Mouse (Mus musculus): Measurements from ENCODE around the gene Gm11027. TPM values are rescaled to one million over a fixed set of nuclear protein-coding genes. Genes with fewer than 3 reads are reported as not detected.

The Gm11027 gene
- polyA plus RNA-seq, 1 experiment from 2014 or later, result not detected

DNA sequence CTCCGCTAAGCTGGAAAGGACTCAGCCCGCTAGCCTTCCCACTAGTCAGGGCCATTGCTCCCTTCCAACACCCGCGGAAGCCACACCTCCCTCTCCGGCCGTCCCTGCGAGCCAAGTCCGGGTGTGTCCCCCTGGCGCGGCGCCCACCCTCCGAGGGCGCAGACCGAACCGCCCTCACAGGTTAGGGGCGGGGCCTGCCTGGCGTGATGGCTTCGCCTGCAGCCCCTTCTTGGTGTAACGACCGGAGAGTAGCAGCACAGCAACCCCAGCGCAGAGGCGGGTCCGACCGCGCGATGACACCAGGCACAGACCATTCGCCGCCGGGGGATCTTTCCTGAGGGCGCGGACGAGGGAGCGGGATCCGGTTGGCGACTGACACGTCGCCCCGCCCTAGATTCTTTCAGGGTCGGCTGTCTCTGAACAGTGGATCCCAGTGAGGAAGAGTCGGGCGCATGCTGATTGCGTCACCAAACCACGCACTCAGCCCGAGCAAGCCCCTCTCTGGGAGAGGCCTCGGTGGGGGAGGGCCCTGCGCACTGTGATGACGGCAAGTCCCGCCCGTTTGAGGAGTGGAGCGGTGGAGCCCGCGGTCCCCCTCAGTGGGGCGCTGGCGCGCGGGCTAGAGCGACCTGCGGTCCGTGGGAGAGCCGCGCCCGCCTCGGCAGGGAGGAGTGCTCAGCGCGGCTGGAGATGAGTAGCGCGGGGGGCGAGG is 5.6 kb downstream of the Gm11027 start, which contains the start of gene Esyt2:
TSS of gene Esyt2 (plus strand) at position 544 of the 712 bp plus-strand sequence.
- H3K4me2 ChIP-seq (replicated peaks), result peak within 1 kb of the TSS; percentile 99

DNA sequence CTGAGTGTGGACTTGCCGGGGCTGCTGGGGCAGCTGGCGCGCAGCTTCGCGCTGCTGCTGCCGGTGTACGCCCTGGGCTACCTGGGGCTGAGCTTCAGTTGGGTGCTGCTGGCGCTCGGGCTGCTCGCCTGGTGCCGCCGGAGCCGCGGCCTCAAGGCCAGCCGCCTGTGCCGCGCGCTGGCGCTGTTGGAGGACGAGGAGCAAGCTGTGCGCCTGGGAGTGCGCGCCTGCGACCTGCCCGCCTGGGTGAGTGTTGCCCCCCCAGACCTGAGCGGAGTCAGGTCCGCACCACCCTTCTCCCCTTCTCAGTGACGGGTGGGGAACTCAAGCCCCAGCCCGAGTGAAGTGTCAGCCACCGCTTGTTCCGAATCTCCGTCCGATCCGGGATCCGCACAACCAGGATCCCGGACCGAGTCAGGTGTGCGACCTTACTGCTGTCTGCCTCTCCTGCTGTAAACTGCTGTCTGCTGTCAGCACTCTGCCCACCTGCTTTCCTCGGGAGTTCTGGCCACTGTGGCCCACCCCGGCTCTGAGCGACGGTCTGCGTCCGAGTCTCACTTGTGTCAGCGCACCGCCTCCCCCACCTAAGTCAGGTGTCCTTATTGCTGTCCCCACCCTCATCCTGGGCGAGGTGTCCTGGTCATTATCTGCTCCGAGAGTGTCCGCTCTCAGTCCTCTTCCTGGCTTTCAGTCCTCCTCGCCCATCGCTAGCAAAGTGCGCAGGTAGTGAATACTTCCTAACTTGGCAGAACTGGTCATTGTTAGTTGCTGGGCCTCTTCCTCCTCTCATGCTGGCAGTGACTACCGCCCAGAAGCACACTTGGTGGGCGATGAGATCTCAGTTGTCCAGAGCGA is 6.5 kb downstream of the Gm11027 start:
- peak overlapping the region; percentile 82 for H3K4me3 ChIP-seq (replicated peaks)
- peak overlapping the region; percentile 89 for H3K9ac ChIP-seq (replicated peaks)
- no peaks in the 10 kb centered on the region for H3K9me3 ChIP-seq
- peak overlapping the region; percentile 97 for H3K27ac ChIP-seq
- under 1% methylated on average over 55 of the region's 55 CpGs for WGBS
- H3K36me3 ChIP-seq, result no peaks in the 10 kb centered on the region
- no peaks in the 10 kb centered on the region for H3K27me3 ChIP-seq
- peak overlapping the region; percentile 99 for H3K4me2 ChIP-seq (replicated peaks)
- peaks cover 21% of the 10 kb centered on the region for H3K4me1 ChIP-seq (replicated peaks)
- peak; percentile 3; the same call in 1 of the 2 replicates for ATAC-seq

More for the DNA sequence above, 5.6 kb downstream of the Gm11027 start, which contains the start of gene Esyt2:
- peak; percentile 97 for ATAC-seq
- Histone ChIP-seq H3K9ac (replicated peaks) (peak within 1 kb of the TSS; percentile 89), H3K27ac (peak within 1 kb of the TSS; percentile 97), H3K9me3 (no peaks in the 10 kb centered on the region), H3K36me3 (no peaks in the 10 kb centered on the region), H3K4me3 (replicated peaks) (peak within 1 kb of the TSS; percentile 82), H3K4me1 (replicated peaks) (peaks cover 21% of the 10 kb centered on the region), H3K27me3 (no peaks in the 10 kb centered on the region)
- under 1% methylated on average over 67 of the region's 68 CpGs for WGBS

DNA sequence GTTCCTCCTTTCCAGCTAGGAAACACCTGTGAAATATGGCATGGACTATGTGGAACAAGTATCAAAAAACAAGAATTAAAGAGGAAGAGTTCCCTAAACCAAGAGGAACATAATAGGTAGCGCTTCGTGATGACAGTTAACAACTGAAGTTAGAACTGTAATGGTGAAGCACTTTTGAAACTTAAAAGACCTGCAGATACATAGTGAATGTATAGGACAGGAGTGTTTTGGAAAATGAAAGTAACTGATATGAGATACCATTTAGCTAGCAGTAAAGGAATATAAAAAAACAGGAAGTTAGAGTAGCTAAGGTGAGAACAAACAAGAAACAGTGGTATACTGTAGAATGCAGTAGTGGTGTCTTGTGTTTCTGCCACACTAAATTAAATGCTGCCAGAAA is 7.7 kb downstream of the Gm11027 start:
- H3K9ac ChIP-seq (replicated peaks), result no peak overlapping the region
- H3K27ac ChIP-seq, result no peak overlapping the region

DNA sequence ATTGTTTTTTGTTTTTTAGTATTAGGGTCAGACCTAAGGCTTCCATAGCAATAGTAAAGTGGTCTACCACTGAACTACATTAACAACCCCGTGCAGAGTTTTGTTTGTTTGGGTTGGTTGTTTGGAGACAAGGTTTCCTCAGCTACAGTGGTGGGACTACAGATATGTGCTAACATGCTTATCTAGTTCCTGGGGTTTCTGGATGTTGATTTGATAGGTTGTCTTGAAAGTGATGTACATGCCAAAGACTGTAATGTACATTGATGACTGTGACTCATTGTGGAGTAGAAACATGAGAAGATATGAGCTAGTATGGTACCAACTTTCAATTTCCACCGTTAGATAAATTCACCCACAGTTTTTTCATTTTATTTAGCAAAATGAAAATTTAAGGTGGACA is 8.3 kb downstream of the Gm11027 start:
- Histone ChIP-seq H3K9ac (replicated peaks) (no peak overlapping the region), H3K4me3 (replicated peaks) (no peak overlapping the region), H3K27ac (no peak overlapping the region), H3K9me3 (no peaks in the 10 kb centered on the region), H3K4me2 (replicated peaks) (no peak overlapping the region), H3K4me1 (replicated peaks) (peaks cover 21% of the 10 kb centered on the region), H3K27me3 (no peaks in the 10 kb centered on the region), H3K36me3 (no peaks in the 10 kb centered on the region)
- 94% methylated on average over 2 of the region's 2 CpGs for WGBS
- ATAC-seq, result no peak

More for the DNA sequence above, 7.7 kb downstream of the Gm11027 start:
- no peak overlapping the region for H3K4me2 ChIP-seq (replicated peaks)
- WGBS, result 92% methylated on average over 2 of the region's 2 CpGs
- H3K27me3 ChIP-seq, result no peaks in the 10 kb centered on the region
- no peak overlapping the region for H3K4me3 ChIP-seq (replicated peaks)
- ATAC-seq, result no peak
- H3K4me1 ChIP-seq (replicated peaks), result peaks cover 21% of the 10 kb centered on the region
- no peaks in the 10 kb centered on the region for H3K9me3 ChIP-seq
- H3K36me3 ChIP-seq, result no peaks in the 10 kb centered on the region

DNA sequence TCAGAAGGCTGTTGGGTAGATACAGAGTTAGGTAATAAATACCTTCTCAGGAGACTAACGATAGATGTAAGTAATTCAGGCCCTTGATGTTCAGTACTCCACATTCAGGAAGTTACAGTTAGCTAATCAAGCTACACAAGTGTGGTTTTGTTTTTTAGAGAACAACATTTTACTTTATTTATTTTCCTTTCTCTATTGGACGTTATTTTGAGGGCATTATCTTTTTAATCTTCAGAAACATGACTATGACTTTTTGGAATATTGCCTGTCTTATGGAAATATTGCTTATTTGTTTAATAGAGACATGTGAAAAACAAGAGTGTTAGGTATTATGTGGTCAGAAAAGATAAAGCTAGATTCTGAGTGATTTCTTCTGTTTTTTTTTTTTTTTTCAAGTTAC is 18.0 kb downstream of the Gm11027 start:
- Histone ChIP-seq H3K4me3 (replicated peaks) (no peak overlapping the region), H3K9me3 (no peaks in the 10 kb centered on the region), H3K27me3 (no peaks in the 10 kb centered on the region), H3K4me1 (replicated peaks) (no peaks in the 10 kb centered on the region), H3K4me2 (replicated peaks) (no peak overlapping the region), H3K27ac (no peak overlapping the region), H3K9ac (replicated peaks) (no peak overlapping the region), H3K36me3 (no peaks in the 10 kb centered on the region)
- WGBS, result 87% methylated on average over 2 of the region's 2 CpGs
- no peak for ATAC-seq

DNA sequence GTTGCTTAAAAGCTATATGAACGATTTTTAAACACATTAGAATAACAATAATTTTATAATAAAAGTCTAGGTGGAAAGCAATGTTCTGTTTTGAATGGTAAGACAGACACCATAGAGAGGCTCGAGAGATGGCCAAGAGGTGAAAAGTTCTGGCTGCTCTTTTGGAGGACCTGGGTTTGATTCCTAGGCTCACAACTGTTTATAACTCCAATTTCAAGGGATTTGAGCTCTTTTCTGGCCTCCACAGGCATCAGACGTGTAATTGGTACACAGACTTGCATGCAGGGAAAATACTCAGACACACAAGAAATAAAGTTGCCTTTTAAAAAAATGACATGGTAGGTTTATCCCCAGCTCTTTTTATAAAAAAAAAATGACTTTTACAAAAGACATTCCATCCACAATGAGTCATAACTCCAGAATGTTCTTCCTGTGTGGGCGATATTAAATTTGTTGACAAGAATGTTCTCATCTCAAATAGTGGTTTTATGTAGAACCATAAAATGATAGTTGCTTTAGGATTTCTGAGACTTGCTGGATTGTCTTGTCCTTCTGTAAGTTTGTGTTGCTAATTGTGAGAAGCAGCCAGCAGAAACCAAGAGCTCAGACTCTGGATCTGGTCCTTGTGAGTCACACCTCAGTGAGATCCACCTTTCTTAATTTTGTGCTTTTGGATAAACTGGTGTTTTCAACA is 18.6 kb downstream of the Gm11027 start:
- 91% methylated on average over 4 of the region's 4 CpGs for WGBS
- H3K9ac ChIP-seq (replicated peaks), result no peak overlapping the region
- H3K27me3 ChIP-seq, result no peaks in the 10 kb centered on the region
- no peak overlapping the region for H3K4me2 ChIP-seq (replicated peaks)
- no peaks in the 10 kb centered on the region for H3K4me1 ChIP-seq (replicated peaks)
- H3K9me3 ChIP-seq, result no peaks in the 10 kb centered on the region
- ATAC-seq, result no peak
- no peak overlapping the region for H3K4me3 ChIP-seq (replicated peaks)
- H3K36me3 ChIP-seq, result no peaks in the 10 kb centered on the region
- no peak overlapping the region for H3K27ac ChIP-seq

DNA sequence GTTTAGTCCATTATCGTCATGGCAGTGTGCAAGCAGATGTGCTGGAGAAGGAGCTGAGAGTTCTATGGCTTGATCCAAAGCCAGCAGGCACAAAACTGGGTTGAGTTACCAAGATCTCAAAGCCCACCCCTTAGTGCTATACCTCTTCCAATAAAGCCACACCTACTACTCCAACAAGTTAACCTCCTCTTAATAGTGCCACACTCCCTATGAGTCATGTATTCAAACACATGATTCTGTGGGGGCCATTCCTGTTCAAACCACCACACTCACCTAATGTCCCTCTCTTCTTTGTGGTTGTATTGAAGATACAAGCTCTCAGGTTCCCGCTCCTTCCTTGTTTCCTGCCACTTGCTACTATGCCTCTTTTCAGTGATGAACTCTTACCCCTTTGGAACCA is 24.7 kb downstream of the Gm11027 start:
- H3K9me3 ChIP-seq, result 0 out of 2 replicates have a peak, but pooled peaks cover 3% of the 10 kb centered on the region
- WGBS, result 92% methylated on average over 2 of the region's 2 CpGs
- no peak overlapping the region for H3K27ac ChIP-seq
- no peak overlapping the region for H3K9ac ChIP-seq (replicated peaks)
- no peaks in the 10 kb centered on the region for H3K4me1 ChIP-seq (replicated peaks)
- ATAC-seq, result no peak
- no peak overlapping the region for H3K4me3 ChIP-seq (replicated peaks)
- H3K27me3 ChIP-seq, result no peaks in the 10 kb centered on the region
- H3K36me3 ChIP-seq, result 0 out of 2 replicates have a peak, but pooled peaks cover 3% of the 10 kb centered on the region
- H3K4me2 ChIP-seq (replicated peaks), result no peak overlapping the region

DNA sequence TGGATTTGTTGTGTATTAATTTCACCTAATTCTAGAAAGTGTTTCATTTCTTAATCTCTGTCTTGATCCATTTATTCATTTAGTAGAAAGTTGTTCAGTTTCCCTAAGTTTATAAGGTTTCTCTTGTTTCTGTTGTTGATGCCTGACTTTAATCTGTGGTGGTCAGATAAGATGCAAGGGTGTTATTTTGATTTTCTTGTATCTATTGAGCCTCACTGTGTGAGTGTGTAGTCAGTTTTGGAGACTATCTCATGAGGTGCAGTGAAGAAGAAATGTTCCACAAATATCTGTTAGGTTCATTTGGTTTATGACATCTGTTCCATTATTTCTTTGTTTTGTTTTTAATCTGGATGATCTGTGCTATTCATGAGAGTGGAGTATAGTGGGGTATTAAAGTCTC is 27.0 kb downstream of the Gm11027 start:
- H3K4me1 ChIP-seq (replicated peaks), result no peaks in the 10 kb centered on the region
- 0 out of 2 replicates have a peak, but pooled peaks cover 3% of the 10 kb centered on the region for H3K9me3 ChIP-seq
- 0 out of 2 replicates have a peak, but pooled peaks cover 3% of the 10 kb centered on the region for H3K36me3 ChIP-seq
- ATAC-seq, result no peak
- no peaks in the 10 kb centered on the region for H3K27me3 ChIP-seq
- H3K4me3 ChIP-seq (replicated peaks), result no peak overlapping the region
- no peak overlapping the region for H3K27ac ChIP-seq
- no peak overlapping the region for H3K9ac ChIP-seq (replicated peaks)
- H3K4me2 ChIP-seq (replicated peaks), result no peak overlapping the region

DNA sequence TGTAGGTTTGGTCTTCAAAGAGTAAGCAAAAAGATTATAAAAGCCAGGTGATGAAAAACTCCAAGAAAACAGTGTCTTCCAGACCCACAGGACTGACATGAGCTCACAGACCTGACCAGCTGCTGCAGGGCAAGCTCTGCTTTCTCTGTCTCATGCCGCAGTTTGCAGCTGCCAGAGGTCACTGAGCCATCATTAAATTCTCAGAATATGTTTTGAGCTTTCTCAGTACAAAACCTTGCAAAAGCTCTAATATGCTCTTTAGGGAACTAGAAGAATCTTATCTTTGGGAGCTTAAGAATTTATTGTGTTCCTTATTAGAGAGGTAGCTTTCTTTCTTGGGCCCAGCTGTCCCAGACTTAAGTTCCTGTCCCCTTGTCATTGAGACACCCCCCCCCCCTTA is 30.9 kb downstream of the Gm11027 start:
- no peak for ATAC-seq
- Histone ChIP-seq H3K4me1 (replicated peaks) (no peaks in the 10 kb centered on the region), H3K36me3 (no peaks in the 10 kb centered on the region), H3K27me3 (no peaks in the 10 kb centered on the region), H3K4me3 (replicated peaks) (no peak overlapping the region), H3K27ac (no peak overlapping the region), H3K9ac (replicated peaks) (no peak overlapping the region), H3K4me2 (replicated peaks) (no peak overlapping the region), H3K9me3 (no peaks in the 10 kb centered on the region)
- 65% methylated on average over 1 of the region's 1 CpGs for whole genome bisulfite sequencing

DNA sequence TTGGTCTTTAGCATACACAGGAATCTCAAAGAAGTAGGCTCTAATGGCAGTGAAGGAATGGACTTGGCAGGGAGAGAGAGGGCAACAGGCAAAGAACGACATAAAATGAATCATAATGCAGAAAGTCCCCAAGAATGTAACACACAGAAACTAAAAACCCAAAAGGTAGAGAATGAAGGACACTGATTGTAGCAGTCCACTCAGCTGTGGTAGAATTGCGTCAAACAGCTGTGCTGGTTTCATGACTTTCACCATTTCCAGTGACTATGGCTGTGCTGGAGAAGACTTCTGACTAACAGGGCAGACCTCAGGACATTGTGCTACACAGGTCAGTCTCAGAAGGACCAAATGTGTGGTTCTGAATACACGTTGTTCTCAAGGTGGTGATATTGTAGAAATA is 32.7 kb downstream of the Gm11027 start:
- no peak overlapping the region for H3K9ac ChIP-seq (replicated peaks)
- no peaks in the 10 kb centered on the region for H3K9me3 ChIP-seq
- H3K36me3 ChIP-seq, result no peaks in the 10 kb centered on the region
- H3K4me3 ChIP-seq (replicated peaks), result no peak overlapping the region
- no peak for ATAC-seq
- no peak overlapping the region for H3K4me2 ChIP-seq (replicated peaks)
- H3K4me1 ChIP-seq (replicated peaks), result no peaks in the 10 kb centered on the region
- H3K27ac ChIP-seq, result no peak overlapping the region
- 96% methylated on average over 3 of the region's 3 CpGs for WGBS
- no peaks in the 10 kb centered on the region for H3K27me3 ChIP-seq

DNA sequence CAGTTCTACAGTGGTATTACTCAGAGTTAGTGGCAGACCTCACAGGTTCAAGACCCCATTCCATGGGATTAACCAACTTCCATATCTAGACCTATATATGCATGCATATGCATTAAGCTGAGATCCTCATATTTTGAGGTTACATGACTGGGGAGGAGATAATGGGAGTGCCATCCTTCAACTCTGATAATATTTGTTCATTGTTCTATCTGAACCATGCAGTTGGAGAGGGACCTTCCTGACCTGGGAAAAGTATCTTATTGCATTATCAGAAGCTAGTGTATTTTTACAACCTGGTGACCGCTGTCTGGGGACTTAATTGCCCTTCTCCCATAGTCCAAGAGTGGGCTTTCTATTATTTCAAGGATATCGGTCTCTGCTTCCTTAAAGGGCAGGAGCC is 33.4 kb downstream of the Gm11027 start:
- no peak for ATAC-seq
- H3K27me3 ChIP-seq, result no peaks in the 10 kb centered on the region
- no peak overlapping the region for H3K9ac ChIP-seq (replicated peaks)
- no peaks in the 10 kb centered on the region for H3K4me1 ChIP-seq (replicated peaks)
- H3K4me2 ChIP-seq (replicated peaks), result no peak overlapping the region
- H3K27ac ChIP-seq, result no peak overlapping the region
- H3K4me3 ChIP-seq (replicated peaks), result no peak overlapping the region
- WGBS, result 95% methylated on average over 2 of the region's 2 CpGs
- H3K9me3 ChIP-seq, result no peaks in the 10 kb centered on the region
- no peaks in the 10 kb centered on the region for H3K36me3 ChIP-seq

DNA sequence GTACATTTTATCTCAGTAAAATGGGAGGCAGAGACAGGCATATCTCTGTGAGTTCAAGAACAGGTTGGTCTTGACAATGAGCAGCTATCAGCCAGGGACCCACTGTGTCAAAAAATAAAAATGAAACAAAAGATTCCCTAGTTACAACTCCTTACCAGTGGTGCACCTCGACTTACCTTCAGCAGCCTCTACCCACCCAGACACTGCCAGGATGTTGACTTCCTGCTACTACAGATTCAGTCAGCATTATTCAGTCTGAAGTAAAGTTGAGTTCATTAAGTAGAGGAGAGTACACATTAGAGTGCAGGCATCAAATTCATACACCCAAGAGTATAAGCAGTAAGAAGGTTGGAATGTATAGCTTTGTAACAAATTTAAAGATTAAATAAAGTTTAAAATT is 38.6 kb downstream of the Gm11027 start:
- H3K4me3 ChIP-seq (replicated peaks), result no peak overlapping the region
- H3K27me3 ChIP-seq, result no peaks in the 10 kb centered on the region
- H3K9ac ChIP-seq (replicated peaks), result no peak overlapping the region
- H3K4me2 ChIP-seq (replicated peaks), result no peak overlapping the region
- no peaks in the 10 kb centered on the region for H3K4me1 ChIP-seq (replicated peaks)
- no peak for ATAC-seq
- no peaks in the 10 kb centered on the region for H3K9me3 ChIP-seq
- no peak overlapping the region for H3K27ac ChIP-seq
- H3K36me3 ChIP-seq, result no peaks in the 10 kb centered on the region
- 97% methylated on average over 1 of the region's 1 CpGs for WGBS

All from midbrain, embryonic 13.5 days (tissue).